Mouse (Mus musculus) urinary bladder, postnatal 14 days (tissue): ENCODE measurements around the gene Scrt2.

ENCODE experiments used
- DNase-seq: peaks from one replicate; pipeline ENCODE4 v3.0.0; 2021; ENCODE audit warnings: low spot score

The Scrt2 gene

GRCm38 (mm10) chr2:152082456-152083285 lies 1.3 kb downstream of the Scrt2 start:
- DNase-seq: no peak

GRCm38 (mm10) chr2:152083411-152083810 lies 2.1 kb downstream of the Scrt2 start:
- no peak for DNase-seq

- no peak for DNase-seq
Measured at GRCm38 (mm10) chr2:152084298-152084697, 3.0 kb downstream of the Scrt2 start.

GRCm38 (mm10) chr2:152085414-152085813 lies 4.1 kb downstream of the Scrt2 start:
- no peak for DNase-seq

GRCm38 (mm10) chr2:152086451-152086850 lies 5.1 kb downstream of the Scrt2 start:
- no peak for DNase-seq

- DNase-seq: no peak
Measured at GRCm38 (mm10) chr2:152087111-152087510, 5.8 kb downstream of the Scrt2 start.

GRCm38 (mm10) chr2:152089078-152089477 lies 7.7 kb downstream of the Scrt2 start:
- peak; percentile 54 for DNase-seq

GRCm38 (mm10) chr2:152089581-152089980 lies 8.3 kb downstream of the Scrt2 start:
- no peak for DNase-seq

GRCm38 (mm10) chr2:152090486-152090885 lies 9.2 kb downstream of the Scrt2 start:
- DNase-seq: no peak

- DNase-seq: no peak
Measured at GRCm38 (mm10) chr2:152091342-152092056, 10.2 kb downstream of the Scrt2 start.

GRCm38 (mm10) chr2:152092927-152093326 lies 11.6 kb downstream of the Scrt2 start:
- DNase-seq: no peak

GRCm38 (mm10) chr2:152093356-152093792 lies 12.0 kb downstream of the Scrt2 start:
- no peak for DNase-seq

GRCm38 (mm10) chr2:152094856-152095545 lies 13.7 kb downstream of the Scrt2 start:
- no peak for DNase-seq

- no peak for DNase-seq
Measured at GRCm38 (mm10) chr2:152096922-152097321, 15.6 kb downstream of the Scrt2 start.

- DNase-seq: no peak
Measured at GRCm38 (mm10) chr2:152097916-152098315, 16.6 kb downstream of the Scrt2 start.

GRCm38 (mm10) chr2:152099538-152099937 lies 18.2 kb downstream of the Scrt2 start:
- DNase-seq: no peak

- no peak for DNase-seq
Measured at GRCm38 (mm10) chr2:152101761-152102160, 20.4 kb downstream of the Scrt2 start.

GRCm38 (mm10) chr2:152102369-152102768 lies 21.0 kb downstream of the Scrt2 start:
- no peak for DNase-seq

GRCm38 (mm10) chr2:152104711-152105317 lies 23.5 kb downstream of the Scrt2 start:
- DNase-seq: no peak

- DNase-seq: peak; percentile 94
Measured at GRCm38 (mm10) chr2:152105318-152106224, 24.2 kb downstream of the Scrt2 start, which contains the start of gene Srxn1. Srxn1 (plus strand) TSS chr2:152105516.

GRCm38 (mm10) chr2:152106225-152106595 lies 24.9 kb downstream of the Scrt2 start:
- no peak for DNase-seq
